9 mouse cellular contexts compared by ENCODE assay signal in the genomic region with DNA sequence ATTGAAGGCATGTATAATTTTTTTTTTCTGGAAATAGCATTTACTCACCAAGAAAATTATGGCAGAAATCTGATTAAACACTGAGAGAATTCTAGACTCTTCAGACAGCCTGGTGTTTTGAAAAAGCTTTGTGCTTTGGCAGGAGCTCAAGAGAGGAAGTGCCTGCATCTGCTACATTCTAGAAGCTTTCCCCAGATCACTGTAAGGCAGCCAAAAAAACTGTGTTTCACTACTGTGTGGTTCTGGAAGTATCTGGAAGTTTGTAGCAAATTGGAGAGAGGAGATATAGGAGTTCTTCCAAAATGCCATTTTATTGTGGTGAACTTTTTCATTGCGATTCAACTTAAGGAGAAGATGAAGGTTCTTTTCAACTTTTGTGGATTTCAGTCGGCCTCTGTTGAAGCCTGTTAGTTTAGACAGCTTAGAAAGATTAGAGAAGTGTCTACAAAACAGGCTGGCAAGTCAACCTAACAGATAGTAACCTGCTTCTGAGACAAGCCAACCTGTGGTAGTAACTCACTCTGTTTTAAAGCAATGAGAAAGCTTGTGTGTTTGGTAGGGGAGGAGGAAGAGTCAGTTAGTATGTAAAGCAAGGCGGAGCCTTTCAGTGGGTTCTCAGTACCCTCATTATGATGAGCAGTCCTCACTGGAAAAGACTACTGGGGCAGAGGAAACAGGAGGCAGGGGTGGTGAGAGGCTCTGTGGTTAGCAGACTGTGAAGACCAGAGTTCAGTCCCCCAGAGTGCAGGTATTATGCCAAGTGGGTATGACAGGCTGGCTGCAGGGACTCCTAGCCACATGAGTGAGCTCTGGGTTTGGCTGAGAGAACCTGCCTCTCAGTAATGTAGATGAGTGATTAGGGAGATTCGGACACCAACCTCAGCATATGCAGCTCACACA. TPM values are rescaled to one million over a fixed set of nuclear protein-coding genes. Genes with fewer than 3 reads are reported as not detected.
DNase-seq lines count a peak whose midpoint lies in the region; ATAC-seq and TF ChIP-seq lines count a peak whose summit lies in the region.
"Had no signal": no experiment of that assay in that cellular context is flagged by ENCODE, and none has a peak within 500 bp of the region (broad histone marks: within the 10 kb centered on the region; RNA-seq: fewer than 3 reads in every experiment).

No protein-coding gene starts in this region.

- peak; percentile 83 for ATAC-seq in kidney, postnatal 0 days (replicated peaks; ENCODE audit: low FRiP score, low read depth)
- 0 out of 2 replicates have a peak, but pooled peaks have one; percentile 32 for ATAC-seq in liver, embryonic 12.5 days
- ATAC-seq in stomach, embryonic 14.5 days (ENCODE audit: insufficient number of reproducible peaks, insufficient read depth, low FRiP score, low read depth): no peak
- no peak for ATAC-seq in monocyte, adult 5-6 weeks (replicated peaks; ENCODE audit: insufficient number of reproducible peaks, low FRiP score, low TSS enrichment, poor library complexity, severe bottlenecking)

- no peak for TF ChIP-seq POLR2A in spleen, adult 2 months (IDR thresholded peaks at IDR 0.05; ENCODE audit: low read depth, low read length)

- H3K36me3 ChIP-seq in spleen, adult 2 months (ENCODE audit: control insufficient read depth, insufficient read depth, low read length): peaks cover 2% of the 10 kb centered on the region
- H3K36me3 ChIP-seq in kidney, postnatal 0 days (ENCODE audit: insufficient read depth, low read length): 0 out of 2 replicates have a peak, but pooled peaks cover 9% of the 10 kb centered on the region
- peaks cover 34% of the 10 kb centered on the region for H3K36me3 ChIP-seq in liver, embryonic 12.5 days
- peaks cover 10% of the 10 kb centered on the region for H3K36me3 ChIP-seq in stomach, embryonic 14.5 days (ENCODE audit: control insufficient read depth, insufficient read depth, low read length)

- no peak for TF ChIP-seq CTCF in spleen, adult 2 months (IDR thresholded peaks at IDR 0.05; ENCODE audit: extremely low read depth, insufficient read depth, insufficient read length, insufficient replicate concordance)
- no peak for TF ChIP-seq CTCF in kidney, postnatal 0 days (IDR thresholded peaks at IDR 0.05; ENCODE audit: low read depth)

- peak overlapping the region; percentile 34 for H3K27ac ChIP-seq in spleen, adult 2 months (ENCODE audit: insufficient read depth, low read length)
- H3K27ac ChIP-seq in kidney, postnatal 0 days: peak overlapping the region; percentile 62
- H3K27ac ChIP-seq in liver, embryonic 12.5 days: peak overlapping the region; percentile 63
- peak overlapping the region; percentile 36; the same call in 1 of the 2 replicates for H3K27ac ChIP-seq in stomach, embryonic 14.5 days (ENCODE audit: low read length)
- H3K27ac ChIP-seq: neural tube, embryonic 12.5 days had no signal

- no peak overlapping the region for H3K4me2 ChIP-seq in kidney, postnatal 0 days (ENCODE audit: low read length)
- no peak overlapping the region for H3K4me2 ChIP-seq in liver, embryonic 12.5 days
- H3K4me2 ChIP-seq in stomach, embryonic 14.5 days (replicated peaks; ENCODE audit: low read depth, low read length): no peak overlapping the region
- H3K4me2 ChIP-seq: neural tube, embryonic 12.5 days had no signal

- peaks cover 12% of the 10 kb centered on the region for H3K4me1 ChIP-seq in spleen, adult 2 months (ENCODE audit: control insufficient read depth, insufficient read depth, insufficient read length)
- H3K4me1 ChIP-seq in kidney, postnatal 0 days (replicated peaks; ENCODE audit: insufficient read depth, low read length): peaks cover 21% of the 10 kb centered on the region
- H3K4me1 ChIP-seq in liver, embryonic 12.5 days: peaks cover 44% of the 10 kb centered on the region
- peaks cover 15% of the 10 kb centered on the region for H3K4me1 ChIP-seq in stomach, embryonic 14.5 days (ENCODE audit: control insufficient read depth, insufficient read depth, low read length)
- H3K4me1 ChIP-seq: neural tube, embryonic 12.5 days had no signal

- H3K27me3 ChIP-seq in spleen, adult 2 months (ENCODE audit: control insufficient read depth, insufficient read depth, low read length): no peaks in the 10 kb centered on the region
- H3K27me3 ChIP-seq in kidney, postnatal 0 days (ENCODE audit: insufficient read depth, low read length): no peaks in the 10 kb centered on the region
- H3K27me3 ChIP-seq in liver, embryonic 12.5 days (replicated peaks): no peaks in the 10 kb centered on the region
- H3K27me3 ChIP-seq in stomach, embryonic 14.5 days (ENCODE audit: control insufficient read depth, insufficient read depth, low read length): no peaks in the 10 kb centered on the region
- H3K27me3 ChIP-seq: neural tube, embryonic 12.5 days had no signal

- H3K4me3 ChIP-seq in spleen, adult 2 months (ENCODE audit: extremely low read depth, insufficient read depth, insufficient read length): no peak overlapping the region
- H3K4me3 ChIP-seq in kidney, postnatal 0 days (replicated peaks; ENCODE audit: low read depth, low read length): no peak overlapping the region
- no peak overlapping the region for H3K4me3 ChIP-seq in liver, embryonic 12.5 days
- H3K4me3 ChIP-seq in stomach, embryonic 14.5 days (ENCODE audit: low read depth, low read length): no peak overlapping the region
- H3K4me3 ChIP-seq: neural tube, embryonic 12.5 days had no signal

- H3K9ac ChIP-seq in kidney, postnatal 0 days (ENCODE audit: low read depth, low read length): no peak overlapping the region
- no peak overlapping the region for H3K9ac ChIP-seq in liver, embryonic 12.5 days
- no peak overlapping the region for H3K9ac ChIP-seq in stomach, embryonic 14.5 days (replicated peaks; ENCODE audit: low read depth, low read length)
- H3K9ac ChIP-seq: neural tube, embryonic 12.5 days had no signal

- DNase-seq in spleen, adult 2 months (ENCODE audit: low read depth in 1 of 2, low spot score in 2 of 2): no peak
- DNase-seq in spleen, adult 18-20 months: no peak
- peak; percentile 81 for DNase-seq in cerebellum, adult 9-10 months
- DNase-seq in heart, adult 8-10 months (ENCODE audit: low spot score): peak; percentile 92
- DNase-seq in kidney, postnatal 0 days (ENCODE audit: low spot score): peak; percentile 85

- WGBS in spleen, adult 2 months: 23% methylated on average over 4 of the region's 4 CpGs
- WGBS in kidney, postnatal 0 days: 66% methylated on average over 4 of the region's 4 CpGs
- WGBS in liver, embryonic 12.5 days (ENCODE audit: insufficient replicate concordance): 59% methylated on average over 4 of the region's 4 CpGs
- WGBS in stomach, embryonic 14.5 days: 67% methylated on average over 4 of the region's 4 CpGs

- H3K9me3 ChIP-seq in kidney, postnatal 0 days (replicated peaks; ENCODE audit: low read length): no peaks in the 10 kb centered on the region
- no peaks in the 10 kb centered on the region for H3K9me3 ChIP-seq in liver, embryonic 12.5 days (replicated peaks)
- H3K9me3 ChIP-seq in stomach, embryonic 14.5 days (ENCODE audit: control insufficient read depth, low read depth, low read length): no peaks in the 10 kb centered on the region
- H3K9me3 ChIP-seq: neural tube, embryonic 12.5 days had no signal

RNA-seq across cellular contexts. Expression of gene P4ha1, which starts 12.1 kb away (rescaled TPM):
- polyA plus RNA-seq in spleen, adult 2 months (2012; rRNA removed): 5.3 and 7.1 TPM in 2 replicates
- total RNA-seq in heart, adult 8-10 months (2022): 10 to 100 TPM; 32.4 to 59.3 (median 44.0) TPM
- polyA plus RNA-seq in kidney, postnatal 0 days (2015; fragmentation: Nextera tagmentation; extraction: Ambion mirVana): 27.9 and 31.3 TPM in 2 replicates
- polyA plus RNA-seq in liver, embryonic 12.5 days (2016; fragmentation: Nextera tagmentation; extraction: Ambion mirVana): 24.7 and 27.4 TPM in 2 replicates
- 64.9 and 76.3 TPM in 2 replicates for polyA plus RNA-seq in stomach, embryonic 14.5 days (2014; fragmentation: Nextera tagmentation; extraction: Ambion mirVana)
- 55.0 to 101 TPM (median 84.1 TPM) in 3 replicates for total RNA-seq in monocyte, adult 5-6 weeks (2017)

Comparison
In these comparisons a context has a peak if more than half of its experiments do, and no peak if none do; other contexts are left out.
1. DNase-seq: peak in cerebellum, adult 9-10 months (single experiment), heart, adult 8-10 months (single experiment) and kidney, postnatal 0 days (single experiment); none in spleen, adult 2 months (0 of 2) and spleen, adult 18-20 months (0 of 2).
2. ATAC-seq: peak in kidney, postnatal 0 days (single experiment) and liver, embryonic 12.5 days (single experiment); none in stomach, embryonic 14.5 days (single experiment) and monocyte, adult 5-6 weeks (single experiment).
3. Peak in every context shown above with its lines, with median percentiles within 50 percentile points of each other: H3K27ac ChIP-seq.